In genomic region chr12:73353362-73353761, GRCm38 (mm10) we compare ENCODE assay signal across 9 mouse cellular contexts.
A peak's percentile ranks its signal among the peaks of the same experiment; 100 is the strongest.
DNase-seq lines count a peak whose midpoint lies in the region; ATAC-seq lines count a peak whose summit lies in the region.
"Had no signal": no experiment of that assay in that cellular context is flagged by ENCODE, and none has a peak within 500 bp of the region (broad histone marks: within the 10 kb centered on the region; RNA-seq: fewer than 3 reads in every experiment).

No protein-coding gene starts in this region.

- H3K36me3 ChIP-seq in hindbrain, embryonic 14.5 days (replicated peaks; ENCODE audit: control insufficient read depth, insufficient read depth), result 0 out of 2 replicates have a peak, but pooled peaks cover 8% of the 10 kb centered on the region
- H3K36me3 ChIP-seq in hindbrain, embryonic 12.5 days, result peaks cover 3% of the 10 kb centered on the region; the same call in 1 of the 2 replicates

- no peak overlapping the region for H3K4me2 ChIP-seq in hindbrain, embryonic 14.5 days (replicated peaks)
- H3K4me2 ChIP-seq in hindbrain, embryonic 12.5 days (replicated peaks), result no peak overlapping the region

- no peak for DNase-seq in hindbrain, embryonic 14.5 days (ENCODE audit: low spot score)
- peak; percentile 44 to 56 for DNase-seq in right cerebral cortex, postnatal 10 days (ENCODE audit: low spot score in 2 of 2)
- no peak for DNase-seq in right cerebral cortex, postnatal 4 days
- peak; percentile 48 for DNase-seq in heart, adult 8-10 months (ENCODE audit: low spot score)
- no peak for DNase-seq in yolk sac, embryonic 10.5 days (ENCODE audit: low spot score)
- no peak for DNase-seq in embryo, embryonic 10 days (ENCODE audit: low spot score)

- H3K4me1 ChIP-seq in hindbrain, embryonic 14.5 days (replicated peaks; ENCODE audit: control insufficient read depth, insufficient read depth, low read length), result 0 out of 2 replicates have a peak, but pooled peaks cover 3% of the 10 kb centered on the region
- peaks cover 21% of the 10 kb centered on the region; the same call in 1 of the 2 replicates for H3K4me1 ChIP-seq in hindbrain, embryonic 12.5 days

- no peak overlapping the region for H3K9ac ChIP-seq in hindbrain, embryonic 14.5 days
- H3K9ac ChIP-seq in hindbrain, embryonic 12.5 days, result no peak overlapping the region

- no peaks in the 10 kb centered on the region for H3K9me3 ChIP-seq in hindbrain, embryonic 14.5 days (ENCODE audit: control insufficient read depth, low read length)
- H3K9me3 ChIP-seq in hindbrain, embryonic 12.5 days (replicated peaks), result no peaks in the 10 kb centered on the region
- H3K9me3 ChIP-seq: G1E had no signal

- 66% methylated on average over 5 of the region's 5 CpGs for WGBS in hindbrain, embryonic 14.5 days
- 90% methylated on average over 5 of the region's 5 CpGs for WGBS in hindbrain, embryonic 12.5 days

- H3K27ac ChIP-seq in hindbrain, embryonic 14.5 days, result no peak overlapping the region
- no peak overlapping the region for H3K27ac ChIP-seq in hindbrain, embryonic 12.5 days

- H3K4me3 ChIP-seq in hindbrain, embryonic 14.5 days (replicated peaks; ENCODE audit: low read length), result no peak overlapping the region
- no peak overlapping the region for H3K4me3 ChIP-seq in hindbrain, embryonic 12.5 days

- H3K27me3 ChIP-seq in hindbrain, embryonic 14.5 days (ENCODE audit: control insufficient read depth, insufficient read depth, low read length), result no peaks in the 10 kb centered on the region
- H3K27me3 ChIP-seq in hindbrain, embryonic 12.5 days, result no peaks in the 10 kb centered on the region

- ATAC-seq in hindbrain, embryonic 14.5 days (ENCODE audit: low FRiP score), result 0 out of 2 replicates have a peak, but pooled peaks have one; percentile 46
- no peak for ATAC-seq in hindbrain, embryonic 12.5 days (ENCODE audit: low FRiP score)
- no peak for ATAC-seq in erythroid progenitor cell, adult 5-6 weeks (replicated peaks; ENCODE audit: low FRiP score, poor library complexity, severe bottlenecking)

Comparison
In these comparisons a context has a peak if more than half of its experiments do, and no peak if none do; other contexts are left out.
1. DNase-seq: peak in right cerebral cortex, postnatal 10 days (2 of 2) and heart, adult 8-10 months (single experiment); none in hindbrain, embryonic 14.5 days (single experiment), right cerebral cortex, postnatal 4 days (single experiment), yolk sac, embryonic 10.5 days (single experiment) and embryo, embryonic 10 days (single experiment).